Mouse (Mus musculus): ENCODE measurements at regions not wholly inside any gene's neighbourhood (a gene's known extent, or its start where the extent isn't known, plus 50 kb on each side); places are given as distances from the start of the nearest gene placed in this dataset.

DNA sequence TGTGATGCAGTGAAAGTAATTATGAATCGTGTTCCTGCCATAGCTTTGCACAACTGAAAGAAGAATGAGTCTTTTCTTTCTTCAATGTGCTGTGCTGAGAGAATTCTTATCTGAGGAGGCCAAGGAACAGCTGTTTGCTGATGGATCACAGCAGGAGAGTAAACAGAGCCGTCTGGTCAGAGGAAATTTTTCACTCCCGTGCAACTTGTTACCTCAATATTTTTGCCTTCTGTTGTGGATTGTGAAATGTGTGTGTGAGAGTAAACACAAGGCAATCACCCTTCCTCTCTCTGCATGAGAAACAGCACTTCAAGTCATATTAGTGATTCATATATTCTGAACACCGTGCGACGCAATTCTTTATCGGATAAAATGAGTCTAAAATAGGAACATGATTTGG lies 171.9 kb downstream of the Epm2a start:
- TF ChIP-seq CTCF (IDR thresholded peaks at IDR 0.05) (no peak), EP300 (IDR thresholded peaks at IDR 0.05) (peak; percentile 47; the same call in 1 of the 2 replicates)
